Mouse (Mus musculus): Measurements from ENCODE around the gene Ncoa5. TPM values are rescaled to one million over a fixed set of nuclear protein-coding genes. Genes with fewer than 3 reads are reported as not detected.

Ncoa5 gene
- total RNA-seq (2017), result 43.1 and 51.1 TPM in 2 replicates

- peak; percentile 97 for ATAC-seq (ENCODE audit: extremely low read depth, insufficient number of reproducible peaks, low FRiP score, poor library complexity, severe bottlenecking)
Observed at GRCm38 (mm10) chr2:165034131-165035057, at the start of gene Ncoa5. Gene Ncoa5, minus strand, starts transcription at chr2:165034867.

GRCm38 (mm10) chr2:165081257-165081656 lies 46.6 kb upstream of the Ncoa5 start:
- ATAC-seq (ENCODE audit: extremely low read depth, insufficient number of reproducible peaks, low FRiP score, poor library complexity, severe bottlenecking), result no peak

- ATAC-seq (ENCODE audit: extremely low read depth, insufficient number of reproducible peaks, low FRiP score, poor library complexity, severe bottlenecking), result no peak
Observed at GRCm38 (mm10) chr2:165080657-165081056, 46.0 kb upstream of the Ncoa5 start.

GRCm38 (mm10) chr2:165078605-165079004 lies 43.9 kb upstream of the Ncoa5 start:
- no peak for ATAC-seq (ENCODE audit: extremely low read depth, insufficient number of reproducible peaks, low FRiP score, poor library complexity, severe bottlenecking)

- no peak for ATAC-seq (ENCODE audit: extremely low read depth, insufficient number of reproducible peaks, low FRiP score, poor library complexity, severe bottlenecking)
Observed at GRCm38 (mm10) chr2:165078045-165078444, 43.4 kb upstream of the Ncoa5 start.

GRCm38 (mm10) chr2:165077055-165077454 lies 42.4 kb upstream of the Ncoa5 start:
- ATAC-seq (ENCODE audit: extremely low read depth, insufficient number of reproducible peaks, low FRiP score, poor library complexity, severe bottlenecking), result no peak

GRCm38 (mm10) chr2:165074937-165075336 lies 40.3 kb upstream of the Ncoa5 start:
- peak; percentile 76 for ATAC-seq (ENCODE audit: extremely low read depth, insufficient number of reproducible peaks, low FRiP score, poor library complexity, severe bottlenecking)

GRCm38 (mm10) chr2:165074081-165074884 lies 39.6 kb upstream of the Ncoa5 start:
- no peak for ATAC-seq (ENCODE audit: extremely low read depth, insufficient number of reproducible peaks, low FRiP score, poor library complexity, severe bottlenecking)

- ATAC-seq (ENCODE audit: extremely low read depth, insufficient number of reproducible peaks, low FRiP score, poor library complexity, severe bottlenecking), result no peak
Observed at GRCm38 (mm10) chr2:165073381-165073781, 38.7 kb upstream of the Ncoa5 start.

- no peak for ATAC-seq (ENCODE audit: extremely low read depth, insufficient number of reproducible peaks, low FRiP score, poor library complexity, severe bottlenecking)
Observed at GRCm38 (mm10) chr2:165070096-165070816, 35.6 kb upstream of the Ncoa5 start.

GRCm38 (mm10) chr2:165068806-165069205 lies 34.1 kb upstream of the Ncoa5 start:
- ATAC-seq (ENCODE audit: extremely low read depth, insufficient number of reproducible peaks, low FRiP score, poor library complexity, severe bottlenecking), result no peak

- ATAC-seq (ENCODE audit: extremely low read depth, insufficient number of reproducible peaks, low FRiP score, poor library complexity, severe bottlenecking), result no peak
Observed at GRCm38 (mm10) chr2:165064489-165064888, 29.8 kb upstream of the Ncoa5 start.

- ATAC-seq (ENCODE audit: extremely low read depth, insufficient number of reproducible peaks, low FRiP score, poor library complexity, severe bottlenecking), result peak; percentile 59; the same call in 1 of the 2 replicates
Observed at GRCm38 (mm10) chr2:165061638-165062433, 27.2 kb upstream of the Ncoa5 start.

GRCm38 (mm10) chr2:165059961-165060360 lies 25.3 kb upstream of the Ncoa5 start:
- ATAC-seq (ENCODE audit: extremely low read depth, insufficient number of reproducible peaks, low FRiP score, poor library complexity, severe bottlenecking), result no peak

GRCm38 (mm10) chr2:165056377-165057085 lies 21.9 kb upstream of the Ncoa5 start:
- peak; percentile 61 for ATAC-seq (ENCODE audit: extremely low read depth, insufficient number of reproducible peaks, low FRiP score, poor library complexity, severe bottlenecking)

- ATAC-seq (ENCODE audit: extremely low read depth, insufficient number of reproducible peaks, low FRiP score, poor library complexity, severe bottlenecking), result no peak
Observed at GRCm38 (mm10) chr2:165055905-165056304, 21.2 kb upstream of the Ncoa5 start.

- peak; percentile 73 for ATAC-seq (ENCODE audit: extremely low read depth, insufficient number of reproducible peaks, low FRiP score, poor library complexity, severe bottlenecking)
Observed at GRCm38 (mm10) chr2:165054888-165055852, 20.5 kb upstream of the Ncoa5 start, which contains the start of gene Cd40. Gene Cd40, plus strand, starts transcription at chr2:165055627.
